Mouse (Mus musculus): ENCODE data around the gene Cryba2. TPM values are rescaled to one million over a fixed set of nuclear protein-coding genes. Genes with fewer than 3 reads are reported as not detected.

Cryba2 gene
- polyA plus RNA-seq, 1 experiment from 2014 or later = not detected

- H3K9me3 ChIP-seq = no peaks in the 10 kb centered on the region
- H3K36me3 ChIP-seq = no peaks in the 10 kb centered on the region
- peak; percentile 85 for DNase-seq (ENCODE audit: low spot score)
- 2% methylated on average over 39 of the region's 39 CpGs for WGBS
- peak within 1 kb of the TSS; percentile 59; the same call in 1 of the 2 replicates for H3K27ac ChIP-seq
- peak within 1 kb of the TSS; percentile 70 for H3K4me3 ChIP-seq
- H3K27me3 ChIP-seq (ENCODE audit: insufficient read depth, poor library complexity, severe bottlenecking) = peaks cover 100% of the 10 kb centered on the region
- peaks cover 28% of the 10 kb centered on the region for H3K4me1 ChIP-seq
Measured at GRCm38 (mm10) chr1:74854306-74855056, 38.5 kb downstream of the Cryba2 start, which contains the start of gene Cdk5r2. TSS of gene Cdk5r2 (plus strand) at chr1:74854934.

DNA sequence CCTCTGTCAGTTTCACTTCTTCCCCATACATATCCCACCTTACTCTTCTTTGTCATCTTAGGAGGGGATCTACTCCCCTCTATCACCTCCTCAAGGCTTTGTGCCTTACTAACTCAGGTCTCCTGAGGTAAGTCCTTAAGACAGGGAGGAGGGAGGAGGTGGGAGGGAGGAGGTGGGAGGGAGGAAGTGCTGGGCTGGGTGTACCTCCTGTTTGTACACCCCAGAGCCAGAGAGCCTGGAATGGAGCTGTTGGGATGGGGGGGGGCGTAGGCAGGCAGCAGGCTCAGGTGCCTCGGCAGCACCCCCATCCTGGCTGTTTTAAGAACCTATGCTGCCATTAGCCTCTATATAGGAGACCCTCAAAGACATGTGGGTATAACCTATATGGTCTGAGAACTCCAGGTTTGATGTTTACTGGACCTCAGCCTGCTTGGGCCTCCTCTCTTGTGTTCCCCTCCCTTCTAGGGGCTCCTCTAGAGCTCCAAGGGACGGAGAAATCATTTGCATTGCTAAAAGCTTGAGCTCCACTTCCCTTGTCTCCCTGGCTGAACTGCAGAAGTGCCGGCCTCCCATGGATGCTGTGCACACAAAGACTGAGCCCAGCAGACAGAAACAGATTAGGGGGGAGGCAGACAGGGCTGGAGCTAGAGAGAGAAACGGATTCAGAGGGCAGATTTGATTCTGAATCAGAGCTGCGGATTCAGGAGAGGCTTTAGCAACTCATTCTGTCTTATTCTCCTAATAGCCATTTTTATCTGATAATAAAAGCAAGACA, 41.8 kb downstream of the Cryba2 start:
- Histone ChIP-seq H3K36me3 (no peaks in the 10 kb centered on the region), H3K9me3 (no peaks in the 10 kb centered on the region), H3K4me1 (peaks cover 16% of the 10 kb centered on the region), H3K27me3 (ENCODE audit: insufficient read depth, poor library complexity, severe bottlenecking) (peaks cover 83% of the 10 kb centered on the region), H3K4me3 (no peak overlapping the region), H3K27ac (no peak overlapping the region)
- no peak for DNase-seq (ENCODE audit: low spot score)
- WGBS = 17% methylated on average over 6 of the region's 6 CpGs

DNA sequence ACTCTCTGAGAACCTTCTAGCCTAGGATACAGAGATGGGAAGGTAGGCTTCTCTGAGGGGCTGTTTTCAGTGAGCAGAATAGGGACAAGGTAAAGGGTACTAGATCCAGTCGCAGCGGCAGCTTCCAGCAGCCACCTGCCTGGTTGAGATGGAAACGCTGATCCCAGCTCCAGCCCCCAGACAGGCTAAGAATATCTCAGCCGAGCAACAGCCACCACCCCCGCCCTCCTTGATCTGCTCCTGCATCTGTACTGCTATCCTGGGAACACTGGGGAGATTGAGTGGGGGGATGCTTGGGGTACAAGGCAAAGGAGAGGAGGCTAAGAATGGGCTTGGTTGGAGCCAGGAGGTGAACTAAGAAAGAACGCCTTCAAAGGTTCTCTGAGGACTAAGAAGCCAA, 42.7 kb downstream of the Cryba2 start:
- no peaks in the 10 kb centered on the region for H3K36me3 ChIP-seq
- no peak overlapping the region for H3K4me3 ChIP-seq
- H3K27ac ChIP-seq = no peak overlapping the region
- peaks cover 6% of the 10 kb centered on the region for H3K4me1 ChIP-seq
- DNase-seq (ENCODE audit: low spot score) = no peak
- H3K9me3 ChIP-seq = no peaks in the 10 kb centered on the region
- H3K27me3 ChIP-seq (ENCODE audit: insufficient read depth, poor library complexity, severe bottlenecking) = peaks cover 76% of the 10 kb centered on the region
- 12% methylated on average over 6 of the region's 6 CpGs for WGBS

DNA sequence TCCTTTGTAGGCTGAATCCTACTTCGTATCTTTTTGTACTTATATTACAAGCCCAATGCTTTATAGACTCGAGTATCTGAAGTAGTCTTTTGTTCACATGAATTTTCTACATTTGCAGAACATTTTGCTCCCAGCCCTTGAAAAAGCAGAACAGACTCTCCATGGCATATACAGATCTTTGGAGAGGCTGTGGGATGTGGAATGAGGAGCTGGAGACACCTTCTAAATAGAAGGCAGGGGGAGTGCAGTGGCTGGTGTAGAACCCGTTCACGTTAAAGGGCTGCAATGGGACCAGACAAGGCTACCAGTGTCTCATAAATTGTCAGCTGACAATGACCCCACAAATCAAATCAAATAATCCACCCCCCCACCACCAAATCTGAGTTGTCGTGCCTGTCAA, 44.0 kb downstream of the Cryba2 start:
- Histone ChIP-seq H3K36me3 (no peaks in the 10 kb centered on the region), H3K27ac (no peak overlapping the region), H3K9me3 (no peaks in the 10 kb centered on the region), H3K4me3 (no peak overlapping the region), H3K27me3 (ENCODE audit: insufficient read depth, poor library complexity, severe bottlenecking) (peaks cover 63% of the 10 kb centered on the region), H3K4me1 (no peaks in the 10 kb centered on the region)
- 62% methylated on average over 5 of the region's 5 CpGs for WGBS
- DNase-seq (ENCODE audit: low spot score) = no peak

- no peak overlapping the region for H3K27ac ChIP-seq
- H3K27me3 ChIP-seq (ENCODE audit: insufficient read depth, poor library complexity, severe bottlenecking) = peaks cover 40% of the 10 kb centered on the region
- H3K4me3 ChIP-seq = no peak overlapping the region
- no peaks in the 10 kb centered on the region for H3K36me3 ChIP-seq
- H3K9me3 ChIP-seq = no peaks in the 10 kb centered on the region
- WGBS = 28% methylated on average over 9 of the region's 9 CpGs
- H3K4me1 ChIP-seq = no peaks in the 10 kb centered on the region
- DNase-seq (ENCODE audit: low spot score) = no peak
Measured at GRCm38 (mm10) chr1:74846341-74846740, 46.6 kb downstream of the Cryba2 start.

- Histone ChIP-seq H3K4me3 (no peak overlapping the region), H3K27me3 (ENCODE audit: insufficient read depth, poor library complexity, severe bottlenecking) (peaks cover 10% of the 10 kb centered on the region), H3K4me1 (no peaks in the 10 kb centered on the region), H3K9me3 (no peaks in the 10 kb centered on the region), H3K27ac (no peak overlapping the region), H3K36me3 (no peaks in the 10 kb centered on the region)
- 73% methylated on average over 5 of the region's 5 CpGs for WGBS
- DNase-seq (ENCODE audit: low spot score) = no peak
Measured at GRCm38 (mm10) chr1:74843090-74843489, 49.9 kb downstream of the Cryba2 start.

MicroRNA genes within 50 kb of the gene (microRNA counts, 519-probe panel; counts per million panel counts)
- microRNA mmu-miR-375 = 4,169 counts per million, percentile 23 among the panel's probes with 10 or more counts

Small RNA genes within 50 kb of the gene (microRNA-seq; reads per million reads assigned to microRNA genes)
- 159 reads per million, percentile 56 among the genes with 10 or more reads in this experiment for gene Mir375

Other genes with a start within 250 kb of the Cryba2 start
- 27.8 and 28.9 TPM in 2 replicates for gene Ttll4, start 231.4 kb downstream of the Cryba2 start, polyA plus RNA-seq (2016; fragmentation: Nextera tagmentation; extraction: Ambion mirVana)
- gene Cyp27a1, start 179.6 kb downstream of the Cryba2 start, polyA plus RNA-seq (2016; fragmentation: Nextera tagmentation; extraction: Ambion mirVana) = 11.4 and 17.5 TPM in 2 replicates
- gene Prkag3, start 143.9 kb downstream of the Cryba2 start, polyA plus RNA-seq (2016; fragmentation: Nextera tagmentation; extraction: Ambion mirVana) = 2.3 and 6.8 TPM in 2 replicates
- gene Wnt6, start 121.3 kb downstream of the Cryba2 start, polyA plus RNA-seq (2016; fragmentation: Nextera tagmentation; extraction: Ambion mirVana) = 4.0 and 11.9 TPM in 2 replicates
- gene Wnt10a, start 101.6 kb downstream of the Cryba2 start, polyA plus RNA-seq (2016; fragmentation: Nextera tagmentation; extraction: Ambion mirVana) = 0.07 and 0.29 TPM in 2 replicates
- not detected in 2 replicates for gene Cdk5r2, start 38.2 kb downstream of the Cryba2 start, polyA plus RNA-seq (2016; fragmentation: Nextera tagmentation; extraction: Ambion mirVana)
- gene Fev, start 7.7 kb downstream of the Cryba2 start, polyA plus RNA-seq (2016; fragmentation: Nextera tagmentation; extraction: Ambion mirVana) = 1.2 and 1.4 TPM in 2 replicates
- gene Cfap65, start 42.5 kb upstream of the Cryba2 start, polyA plus RNA-seq (2016; fragmentation: Nextera tagmentation; extraction: Ambion mirVana) = not detected in 2 replicates
- gene Ihh, start 58.5 kb upstream of the Cryba2 start, polyA plus RNA-seq (2016; fragmentation: Nextera tagmentation; extraction: Ambion mirVana) = 0.11 and 0.75 TPM in 2 replicates
- gene Nhej1, start 232.1 kb upstream of the Cryba2 start, polyA plus RNA-seq (2016; fragmentation: Nextera tagmentation; extraction: Ambion mirVana) = 10.2 and 10.3 TPM in 2 replicates
- 0.06 TPM in 1 of 2 replicates, not detected in the other for gene Slc23a3, start 240.7 kb upstream of the Cryba2 start, polyA plus RNA-seq (2016; fragmentation: Nextera tagmentation; extraction: Ambion mirVana)
- gene Cnppd1, start 249.6 kb upstream of the Cryba2 start, polyA plus RNA-seq (2016; fragmentation: Nextera tagmentation; extraction: Ambion mirVana) = 36.3 TPM in 2 replicates
- 30.4 and 37.5 TPM in 2 replicates for gene Retreg2, start 249.6 kb upstream of the Cryba2 start, polyA plus RNA-seq (2016; fragmentation: Nextera tagmentation; extraction: Ambion mirVana)

Measured in heart, embryonic 10.5 days (tissue).